Mouse (Mus musculus): ENCODE measurements around the gene Psmb4. TPM values are rescaled to one million over a fixed set of nuclear protein-coding genes. Genes with fewer than 3 reads are reported as not detected.

The Psmb4 gene
- total and polyA plus RNA-seq, 3 experiments, result 481 to 798 (median 554) TPM

- Histone ChIP-seq H3K27me3 (replicated peaks) (no peaks in the 10 kb centered on the region), H3K4me2 (ENCODE audit: insufficient read depth, low read depth, poor library complexity, severe bottlenecking) (no peak overlapping the region), H3K36me3 (replicated peaks in 1 of 2; ENCODE audit: control insufficient read depth in 1 of 2, insufficient read depth in 1 of 2, low read length in 1 of 2) (peaks cover 69 to 100% of the 10 kb centered on the region in 2 experiments), H3K4me1 (ENCODE audit: control insufficient read depth in 1 of 2, insufficient read depth in 2 of 2) (no peaks in the 10 kb centered on the region), H3K9me3 (replicated peaks; ENCODE audit: low read length) (no peaks in the 10 kb centered on the region), H3K9ac (ENCODE audit: insufficient read depth, low read depth) (no peak overlapping the region), H3K27ac (ENCODE audit: insufficient read depth, low read depth) (no peak overlapping the region), H3K79me2 (replicated peaks; ENCODE audit: control insufficient read depth, extremely low read depth, insufficient read depth, poor library complexity, severe bottlenecking) (no peaks in the 10 kb centered on the region), H3K4me3 (replicated peaks in 1 of 3; ENCODE audit: low read depth in 2 of 3, low read length in 2 of 3, poor library complexity in 1 of 3) (no peak overlapping the region)
- dilution Hi-C loops (cut with MboI; ENCODE audit: extremely low pct_ligation_motif_present, extremely low pct_unique_long_range_greater_than_20kb, low sequenced_read_pairs) (no loop called here), in situ Hi-C loops (cut with MboI; ENCODE audit: low pct_ligation_motif_present, low pct_unique_long_range_greater_than_20kb, low sequenced_read_pairs) (no loop called here)
- DNase-seq (ENCODE audit: extremely low read depth), result no peak
- TF ChIP-seq MEF2A (IDR thresholded peaks at IDR 0.05; ENCODE audit: borderline replicate concordance, low read depth, low read length) (no peak), TCF12 (IDR thresholded peaks at IDR 0.05; ENCODE audit: low read depth, low read length) (no peak), POLR2AphosphoS2 (IDR thresholded peaks at IDR 0.05; ENCODE audit: low read depth, low read length) (no peak), MYC (IDR thresholded peaks at IDR 0.05; ENCODE audit: low read depth, low read length) (no peak), RAD21 (IDR thresholded peaks at IDR 0.05; ENCODE audit: low read depth, low read length) (no peak), MAX (IDR thresholded peaks at IDR 0.05; ENCODE audit: low read length) (no peak), ZKSCAN1 (IDR thresholded peaks at IDR 0.05; ENCODE audit: borderline replicate concordance, low read depth, low read length) (no peak), KAT2A (IDR thresholded peaks at IDR 0.05; ENCODE audit: insufficient replicate concordance, low read length) (no peak), E2F4 (IDR thresholded peaks at IDR 0.05; ENCODE audit: insufficient replicate concordance, low read depth, low read length) (no peak), NELFE (IDR thresholded peaks at IDR 0.05; ENCODE audit: low read depth, low read length) (no peak), ETS1 (conservative IDR thresholded peaks at IDR 0.05; ENCODE audit: low read depth, low read length) (no peak), HCFC1 (IDR thresholded peaks at IDR 0.05; ENCODE audit: low read depth, low read length) (no peak)
Observed at GRCm38 (mm10) chr3:94878618-94879017, 8.1 kb downstream of the Psmb4 start.

GRCm38 (mm10) chr3:94869011-94869410 is 17.8 kb downstream of the Psmb4 start:
- dilution Hi-C loops (cut with MboI; ENCODE audit: extremely low pct_ligation_motif_present, extremely low pct_unique_long_range_greater_than_20kb, low sequenced_read_pairs) (no loop called here), in situ Hi-C loops (cut with MboI; ENCODE audit: low pct_ligation_motif_present, low pct_unique_long_range_greater_than_20kb, low sequenced_read_pairs) (no loop called here)
- Histone ChIP-seq H3K9ac (ENCODE audit: insufficient read depth, low read depth) (no peak overlapping the region), H3K27me3 (replicated peaks) (no peaks in the 10 kb centered on the region), H3K4me2 (ENCODE audit: insufficient read depth, low read depth, poor library complexity, severe bottlenecking) (no peak overlapping the region), H3K4me3 (replicated peaks in 1 of 3; ENCODE audit: low read depth in 2 of 3, low read length in 2 of 3, poor library complexity in 1 of 3) (no peak overlapping the region), H3K9me3 (replicated peaks; ENCODE audit: low read length) (no peaks in the 10 kb centered on the region), H3K79me2 (replicated peaks; ENCODE audit: control insufficient read depth, extremely low read depth, insufficient read depth, poor library complexity, severe bottlenecking) (no peaks in the 10 kb centered on the region), H3K4me1 (ENCODE audit: control insufficient read depth in 1 of 2, insufficient read depth in 2 of 2) (no peaks in the 10 kb centered on the region), H3K27ac (ENCODE audit: insufficient read depth, low read depth) (no peak overlapping the region), H3K36me3 (replicated peaks in 1 of 2; ENCODE audit: control insufficient read depth in 1 of 2, insufficient read depth in 1 of 2, low read length in 1 of 2) (peaks cover 41 to 87% of the 10 kb centered on the region in 2 experiments)
- TF ChIP-seq ELF1 (IDR thresholded peaks at IDR 0.05; ENCODE audit: low read depth, low read length) (no peak), IRF4 (IDR thresholded peaks at IDR 0.05; ENCODE audit: low read depth, low read length) (no peak), ETS1 (conservative IDR thresholded peaks at IDR 0.05; ENCODE audit: low read depth, low read length) (no peak), MEF2A (IDR thresholded peaks at IDR 0.05; ENCODE audit: borderline replicate concordance, low read depth, low read length) (no peak), NRF1 (IDR thresholded peaks at IDR 0.05; ENCODE audit: low read depth, low read length) (no peak), ZNF384 (IDR thresholded peaks at IDR 0.05; ENCODE audit: low read depth, low read length) (no peak), BHLHE40 (IDR thresholded peaks at IDR 0.05; ENCODE audit: low read depth, low read length) (no peak), ZC3H11A (IDR thresholded peaks at IDR 0.05; ENCODE audit: low read depth, low read length) (no peak), MAZ (IDR thresholded peaks at IDR 0.05; ENCODE audit: low read depth, low read length) (no peak), SMC3 (IDR thresholded peaks at IDR 0.05; ENCODE audit: low read depth, low read length) (no peak), MXI1 (IDR thresholded peaks at IDR 0.05; ENCODE audit: low read depth, low read length) (no peak), ZMIZ1 (IDR thresholded peaks at IDR 0.05; ENCODE audit: low read depth, low read length) (no peak), GABPA (IDR thresholded peaks at IDR 0.05; ENCODE audit: insufficient replicate concordance, low read depth, low read length) (no peak), TCF12 (IDR thresholded peaks at IDR 0.05; ENCODE audit: low read depth, low read length) (no peak), ZKSCAN1 (IDR thresholded peaks at IDR 0.05; ENCODE audit: borderline replicate concordance, low read depth, low read length) (no peak)
- no peak for DNase-seq (ENCODE audit: extremely low read depth)

All from CH12.LX (cell line).